Mouse (Mus musculus) limb, embryonic 15.5 days (tissue): Measurements from ENCODE around the gene Ftcd. TPM values are rescaled to one million over a fixed set of nuclear protein-coding genes. Genes with fewer than 3 reads are reported as not detected.
A peak's percentile ranks its signal among the peaks of the same experiment; 100 is the strongest.

ENCODE experiments used
- ATAC-seq: fragments of 200-750 bp; cut with Nextera tagmentation; 2 replicates; pipeline ENCODE4 v1.8.0; 2017; ENCODE audit warnings: low read depth, moderate TSS enrichment; ENCODE audit not compliant: insufficient number of reproducible peaks, low FRiP score, low TSS enrichment
- H3K27ac ChIP-seq: fragments of 300-500 bp; sonication (generic); 2 replicates; pipeline ENCODE4 v1.5.1; 2015; ENCODE audit warnings: moderate library complexity, mild to moderate bottlenecking, inconsistent platforms
- H3K27me3 ChIP-seq: fragments of 300-500 bp; sonication (generic); 2 replicates; pipeline ENCODE4 v1.6.1; 2015; ENCODE audit warnings: inconsistent platforms
- H3K36me3 ChIP-seq: fragments of 300-500 bp; sonication (generic); 2 replicates; pipeline ENCODE4 v1.6.1; 2015; ENCODE audit warnings: inconsistent platforms
- H3K4me1 ChIP-seq: fragments of 300-500 bp; sonication (generic); 2 replicates; pipeline ENCODE4 v1.6.1; 2015; ENCODE audit warnings: inconsistent platforms
- H3K4me2 ChIP-seq: fragments of 300-500 bp; sonication (generic); 2 replicates; pipeline ENCODE4 v1.6.1; 2015; ENCODE audit warnings: mild to moderate bottlenecking, inconsistent platforms
- H3K4me3 ChIP-seq: fragments of 300-500 bp; sonication (generic); 2 replicates; pipeline ENCODE4 v1.5.1; 2015; ENCODE audit warnings: mild to moderate bottlenecking, inconsistent platforms
- H3K9ac ChIP-seq: fragments of 300-500 bp; sonication (generic); 2 replicates; pipeline ENCODE4 v1.6.1; 2015; ENCODE audit warnings: inconsistent platforms
- H3K9me3 ChIP-seq: fragments of 300-500 bp; sonication (generic); 2 replicates; pipeline ENCODE4 v1.6.1; 2016; ENCODE audit warnings: inconsistent platforms
- WGBS: fragments of 180-500 bp; shearing (Covaris S2); methylation state at CpG from one replicate; pipeline ENCODE4 v1.1.7; 2015; 5-methylcytosine and 5-hydroxymethylcytosine counted together
- polyA plus RNA-seq: library from polyadenylated mRNA; unstranded; fragments of >200 nt; fragmentation: Nextera tagmentation; extraction: Ambion mirVana; gene quantifications from 2 replicates; pipeline ENCODE4 v1.2.1, GENCODE M21; 2015

The Ftcd gene
- polyA plus RNA-seq, result 0.12 and 0.14 TPM in 2 replicates

- WGBS, result 84% methylated on average over 3 of the region's 3 CpGs
- H3K36me3 ChIP-seq, result no peaks in the 10 kb centered on the region
- ATAC-seq, result no peak
- H3K27ac ChIP-seq, result no peak within 1 kb of the TSS
- H3K4me2 ChIP-seq, result no peak within 1 kb of the TSS
- no peaks in the 10 kb centered on the region for H3K4me1 ChIP-seq
- no peak within 1 kb of the TSS for H3K9ac ChIP-seq
- H3K27me3 ChIP-seq, result no peaks in the 10 kb centered on the region
- no peak within 1 kb of the TSS for H3K4me3 ChIP-seq
- no peaks in the 10 kb centered on the region for H3K9me3 ChIP-seq
Observed at GRCm38 (mm10) chr10:76575374-76575773, at the start of gene Ftcd. Gene Ftcd, plus strand, starts transcription at chr10:76575648.

- 2% methylated on average over 11 of the region's 11 CpGs for WGBS
- Histone ChIP-seq H3K9ac (peak overlapping the region; percentile 47), H3K4me2 (peak overlapping the region; percentile 88), H3K4me1 (peaks cover 12% of the 10 kb centered on the region; the same call in 1 of the 2 replicates), H3K9me3 (no peaks in the 10 kb centered on the region), H3K27me3 (no peaks in the 10 kb centered on the region), H3K27ac (peak overlapping the region; percentile 86; the same call in 1 of the 2 replicates), H3K36me3 (peaks cover 20% of the 10 kb centered on the region), H3K4me3 (peak overlapping the region; percentile 71)
- peak; percentile 28; the same call in 1 of the 2 replicates for ATAC-seq
Observed at GRCm38 (mm10) chr10:76530922-76531321, 44.5 kb upstream of the Ftcd start.

- Histone ChIP-seq H3K4me1 (peaks cover 12% of the 10 kb centered on the region; the same call in 1 of the 2 replicates), H3K4me3 (peak within 1 kb of the TSS; percentile 71), H3K4me2 (peak within 1 kb of the TSS; percentile 88), H3K27me3 (no peaks in the 10 kb centered on the region), H3K27ac (peak within 1 kb of the TSS; percentile 86), H3K36me3 (peaks cover 24% of the 10 kb centered on the region), H3K9me3 (no peaks in the 10 kb centered on the region), H3K9ac (peak within 1 kb of the TSS; percentile 47)
- ATAC-seq, result peak; percentile 96
- 0% methylated on average over 37 of the region's 37 CpGs for WGBS
Observed at GRCm38 (mm10) chr10:76531375-76531774, 44.1 kb upstream of the Ftcd start, which contains the start of gene Lss. Gene Lss, plus strand, starts transcription at chr10:76531588.

DNA sequence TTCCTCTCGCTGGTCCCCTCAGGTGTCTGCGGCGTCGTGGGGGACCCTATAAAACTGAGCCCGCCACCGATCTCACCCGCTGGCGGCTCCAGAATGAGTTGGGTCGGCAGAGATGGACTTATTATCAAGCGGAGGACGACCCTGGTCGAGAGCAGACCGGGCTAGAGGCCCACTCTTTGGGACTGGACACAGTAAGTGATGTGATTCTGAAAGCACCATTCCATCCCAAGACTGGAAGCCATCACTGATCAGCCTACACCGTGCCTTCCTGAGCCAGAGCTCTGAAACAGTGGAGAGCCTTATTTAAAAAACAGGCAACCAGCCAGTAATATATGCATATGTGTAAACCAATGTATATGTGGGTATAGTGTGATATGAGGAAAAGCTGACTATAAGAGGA lies 43.6 kb upstream of the Ftcd start:
- Histone ChIP-seq H3K4me3 (peak overlapping the region; percentile 71), H3K9ac (peak overlapping the region; percentile 47), H3K27ac (peak overlapping the region; percentile 86), H3K36me3 (peaks cover 28% of the 10 kb centered on the region), H3K9me3 (no peaks in the 10 kb centered on the region), H3K27me3 (no peaks in the 10 kb centered on the region), H3K4me2 (peak overlapping the region; percentile 88), H3K4me1 (peaks cover 12% of the 10 kb centered on the region; the same call in 1 of the 2 replicates)
- 1% methylated on average over 14 of the region's 14 CpGs for WGBS
- no peak; the same call in 1 of the 2 replicates for ATAC-seq

GRCm38 (mm10) chr10:76535526-76535925 lies 39.9 kb upstream of the Ftcd start:
- Histone ChIP-seq H3K4me3 (no peak overlapping the region), H3K4me2 (no peak overlapping the region), H3K9ac (no peak overlapping the region), H3K27ac (no peak overlapping the region), H3K9me3 (no peaks in the 10 kb centered on the region), H3K4me1 (peaks cover 13% of the 10 kb centered on the region), H3K27me3 (no peaks in the 10 kb centered on the region), H3K36me3 (peaks cover 57% of the 10 kb centered on the region)
- WGBS, result 95% methylated on average over 7 of the region's 7 CpGs
- no peak for ATAC-seq

DNA sequence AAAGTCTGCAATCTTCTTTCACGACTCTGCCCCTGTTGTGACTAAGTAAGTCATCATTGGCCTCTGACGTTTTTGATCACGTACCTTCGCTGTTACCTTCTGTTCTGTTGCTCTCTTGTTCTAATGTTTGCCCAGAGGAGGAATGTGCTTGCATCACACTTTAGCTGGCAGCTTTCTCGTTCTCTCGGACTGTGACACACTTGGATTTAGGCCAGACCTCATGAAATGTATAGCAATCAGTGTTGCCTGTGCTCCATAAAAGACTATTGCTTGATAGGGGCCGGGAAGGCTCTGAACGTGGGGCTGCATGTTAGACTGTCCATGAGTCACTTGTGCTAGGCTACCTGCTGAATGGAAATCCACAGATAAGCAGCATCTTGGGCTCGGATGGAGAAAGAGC lies 37.8 kb upstream of the Ftcd start:
- Histone ChIP-seq H3K27me3 (no peaks in the 10 kb centered on the region), H3K27ac (no peak overlapping the region), H3K4me3 (no peak overlapping the region), H3K36me3 (peaks cover 78% of the 10 kb centered on the region), H3K9me3 (no peaks in the 10 kb centered on the region), H3K9ac (no peak overlapping the region), H3K4me1 (peaks cover 4% of the 10 kb centered on the region; the same call in 1 of the 2 replicates), H3K4me2 (no peak overlapping the region)
- ATAC-seq, result no peak
- WGBS, result 58% methylated on average over 9 of the region's 9 CpGs

DNA sequence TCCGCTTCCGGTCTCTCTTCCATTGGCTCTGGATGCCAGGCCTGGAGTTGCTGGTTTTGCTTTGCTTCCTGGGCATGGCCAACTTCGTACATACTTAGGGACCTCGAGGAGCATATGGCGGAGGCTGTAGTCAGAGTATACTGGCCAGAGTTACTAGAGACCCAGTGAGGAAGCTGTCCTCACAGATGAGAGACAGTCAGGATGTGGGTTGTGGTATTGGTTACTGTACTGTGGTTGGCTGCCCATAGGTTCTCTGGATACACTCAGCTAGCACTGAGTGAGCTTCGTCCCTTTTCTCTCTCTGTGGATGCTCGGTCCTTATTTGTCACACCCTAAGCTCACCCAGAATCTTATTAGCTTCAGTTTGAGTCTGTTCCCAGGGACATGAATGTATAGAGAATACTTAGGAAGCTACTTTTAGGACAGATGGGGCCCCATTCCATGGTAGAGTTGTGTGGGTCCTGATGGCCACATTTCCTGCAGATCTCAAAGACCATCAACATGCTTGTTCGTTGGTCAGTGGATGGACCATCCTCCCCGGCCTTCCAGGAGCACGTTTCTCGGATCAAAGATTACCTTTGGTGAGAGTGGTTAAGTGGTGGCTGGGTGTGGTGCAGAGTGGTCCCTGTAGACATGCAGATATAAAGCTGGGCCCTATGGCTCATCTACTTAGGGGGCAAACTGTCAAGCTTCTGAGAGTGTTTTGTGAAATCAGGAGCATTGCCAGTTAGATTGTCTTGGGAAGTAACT lies 33.9 kb upstream of the Ftcd start:
- no peak overlapping the region for H3K27ac ChIP-seq
- ATAC-seq, result no peak
- no peaks in the 10 kb centered on the region for H3K27me3 ChIP-seq
- H3K9ac ChIP-seq, result no peak overlapping the region
- WGBS, result 91% methylated on average over 11 of the region's 11 CpGs
- peaks cover 91% of the 10 kb centered on the region for H3K36me3 ChIP-seq
- H3K4me2 ChIP-seq, result no peak overlapping the region
- H3K9me3 ChIP-seq, result no peaks in the 10 kb centered on the region
- no peak overlapping the region for H3K4me3 ChIP-seq
- peaks cover 4% of the 10 kb centered on the region; the same call in 1 of the 2 replicates for H3K4me1 ChIP-seq

DNA sequence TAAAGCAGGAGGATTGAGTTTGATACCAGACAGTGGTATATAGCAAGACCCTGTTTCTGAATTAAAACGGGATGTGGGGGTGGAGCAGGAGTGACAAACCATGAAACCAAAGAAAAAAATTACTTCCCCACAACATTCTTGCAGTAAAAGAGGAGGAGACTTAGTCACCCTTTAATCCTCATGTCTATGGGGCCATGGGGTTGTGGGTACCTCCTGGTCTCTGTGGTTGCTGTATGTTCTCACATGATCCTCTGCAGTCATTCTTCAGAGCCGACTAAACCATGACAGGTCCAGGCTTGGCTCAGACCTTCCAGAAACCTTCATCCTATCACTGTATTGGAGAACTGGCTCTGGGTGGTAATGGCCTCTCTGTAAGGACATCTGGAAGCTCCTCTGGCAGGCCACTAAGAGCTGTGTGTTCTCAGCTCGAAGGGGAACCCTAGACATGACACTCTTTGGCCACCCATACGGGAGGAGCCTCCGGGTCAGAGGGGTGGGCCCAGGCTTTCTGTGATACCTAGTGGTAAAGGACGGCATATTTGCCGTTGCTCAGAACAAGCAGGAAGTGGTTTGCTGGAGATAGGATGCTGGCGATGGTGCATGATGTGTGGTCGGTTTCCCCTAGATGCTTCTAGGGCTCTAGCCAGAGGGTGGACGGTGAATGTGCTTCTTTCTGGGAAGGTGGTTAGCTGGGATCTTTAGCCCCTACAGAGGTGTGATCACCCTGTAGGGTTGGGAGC lies 32.6 kb upstream of the Ftcd start:
- no peak for ATAC-seq
- no peak overlapping the region for H3K4me2 ChIP-seq
- 87% methylated on average over 10 of the region's 10 CpGs for WGBS

DNA sequence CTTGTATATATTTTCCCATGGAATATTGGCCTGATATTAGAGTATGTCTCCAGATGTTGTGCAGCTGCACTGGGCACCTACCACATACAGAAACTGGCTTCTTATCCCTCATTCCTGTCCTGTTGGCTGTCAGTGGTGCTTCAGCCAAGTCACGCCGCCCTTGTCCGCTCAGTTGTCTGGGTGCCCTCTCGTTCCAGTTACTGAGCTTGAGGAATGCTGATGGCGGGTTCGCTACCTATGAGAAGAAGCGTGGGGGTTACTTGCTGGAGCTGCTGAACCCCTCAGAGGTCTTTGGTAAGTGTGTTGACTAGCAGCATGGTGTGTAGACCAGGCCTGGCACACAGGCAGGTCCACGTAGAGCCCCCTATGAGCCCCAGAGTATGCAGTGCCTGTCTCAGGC lies 28.9 kb upstream of the Ftcd start:
- Histone ChIP-seq H3K4me3 (no peak overlapping the region), H3K4me2 (no peak overlapping the region), H3K9ac (no peak overlapping the region), H3K27ac (no peak overlapping the region), H3K36me3 (peaks cover 99% of the 10 kb centered on the region), H3K9me3 (no peaks in the 10 kb centered on the region), H3K27me3 (no peaks in the 10 kb centered on the region), H3K4me1 (no peaks in the 10 kb centered on the region)
- no peak for ATAC-seq
- WGBS, result 95% methylated on average over 8 of the region's 8 CpGs

More for the DNA sequence above, 32.6 kb upstream of the Ftcd start:
- no peak overlapping the region for H3K27ac ChIP-seq
- H3K27me3 ChIP-seq, result no peaks in the 10 kb centered on the region
- no peaks in the 10 kb centered on the region for H3K4me1 ChIP-seq
- no peaks in the 10 kb centered on the region for H3K9me3 ChIP-seq
- H3K36me3 ChIP-seq, result peaks cover 97% of the 10 kb centered on the region
- H3K4me3 ChIP-seq, result no peak overlapping the region
- no peak overlapping the region for H3K9ac ChIP-seq

DNA sequence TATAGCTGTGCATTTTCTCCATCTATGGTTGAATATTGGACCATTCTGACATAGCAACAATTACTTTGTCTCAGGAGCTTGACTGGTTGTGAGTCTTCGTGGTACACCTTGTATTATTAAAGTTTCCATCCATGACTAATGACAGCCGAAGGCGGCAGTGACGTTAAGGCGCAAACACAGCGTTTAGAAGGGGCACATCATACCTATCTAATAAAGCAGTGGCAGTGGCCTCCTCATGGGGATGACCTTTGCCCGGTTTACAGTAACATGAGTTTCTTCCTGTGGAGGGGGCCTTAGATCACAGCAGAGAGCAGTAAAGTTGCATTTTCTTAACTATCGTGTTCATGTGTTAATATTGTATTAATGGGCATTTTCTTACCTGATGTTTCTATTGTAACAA lies 27.2 kb upstream of the Ftcd start:
- Histone ChIP-seq H3K4me2 (no peak overlapping the region), H3K27me3 (no peaks in the 10 kb centered on the region), H3K4me3 (no peak overlapping the region), H3K27ac (no peak overlapping the region), H3K4me1 (no peaks in the 10 kb centered on the region), H3K9me3 (no peaks in the 10 kb centered on the region), H3K36me3 (peaks cover 99% of the 10 kb centered on the region), H3K9ac (no peak overlapping the region)
- WGBS, result 89% methylated on average over 8 of the region's 8 CpGs
- ATAC-seq, result no peak

DNA sequence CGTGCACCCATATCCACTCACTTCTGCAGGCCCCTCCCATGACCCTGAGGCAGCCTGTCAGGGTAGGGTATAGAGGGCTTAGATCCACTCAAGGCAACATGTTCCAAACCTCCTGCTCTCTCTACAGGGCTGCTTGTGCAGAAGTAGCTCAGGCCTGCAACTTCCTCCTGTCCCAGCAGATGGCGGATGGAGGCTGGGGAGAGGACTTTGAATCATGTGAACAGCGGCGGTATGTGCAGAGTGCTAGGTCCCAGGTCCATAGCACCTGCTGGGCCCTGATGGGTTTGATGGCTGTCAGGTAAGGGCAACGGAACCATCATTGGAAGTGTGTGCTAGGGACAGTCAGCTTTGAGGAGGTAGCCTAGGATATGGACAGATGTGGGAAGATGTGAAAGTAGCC lies 25.0 kb upstream of the Ftcd start:
- no peak; the same call in 1 of the 2 replicates for ATAC-seq
- peaks cover 88% of the 10 kb centered on the region for H3K36me3 ChIP-seq
- no peaks in the 10 kb centered on the region for H3K9me3 ChIP-seq
- H3K27ac ChIP-seq, result no peak overlapping the region
- no peak overlapping the region for H3K9ac ChIP-seq
- 81% methylated on average over 5 of the region's 5 CpGs for WGBS
- no peaks in the 10 kb centered on the region for H3K27me3 ChIP-seq
- no peak overlapping the region for H3K4me2 ChIP-seq
- H3K4me1 ChIP-seq, result no peaks in the 10 kb centered on the region
- H3K4me3 ChIP-seq, result no peak overlapping the region

DNA sequence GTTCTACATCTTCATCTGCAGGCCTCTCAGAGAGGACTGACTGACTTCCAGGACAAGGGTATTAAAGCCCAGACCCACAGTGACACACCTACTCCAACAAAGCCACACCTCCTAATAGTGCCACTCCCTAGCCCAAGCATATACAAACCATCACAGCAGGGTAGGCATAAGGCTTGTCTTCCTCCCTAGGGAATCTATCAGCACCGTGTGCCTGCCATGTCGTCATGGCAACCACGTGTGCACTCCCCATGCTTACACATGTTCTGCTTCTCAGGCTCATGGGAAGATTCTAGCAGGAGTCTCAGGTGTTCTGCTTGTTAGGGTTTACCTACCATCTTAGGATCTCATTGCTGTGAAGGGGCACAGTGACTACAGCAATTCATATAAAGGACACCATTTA lies 23.9 kb upstream of the Ftcd start:
- Histone ChIP-seq H3K4me3 (no peak overlapping the region), H3K4me1 (no peaks in the 10 kb centered on the region), H3K36me3 (peaks cover 82% of the 10 kb centered on the region), H3K9me3 (no peaks in the 10 kb centered on the region), H3K4me2 (no peak overlapping the region), H3K27me3 (no peaks in the 10 kb centered on the region), H3K27ac (no peak overlapping the region), H3K9ac (no peak overlapping the region)
- no peak for ATAC-seq
- 76% methylated on average over 3 of the region's 3 CpGs for WGBS
